Mouse (Mus musculus) cerebellum, adult 2 months (tissue): ENCODE results near the gene Prkce.

Experiments
- CTCF ChIP-seq: fragments of 200-500 bp; IDR thresholded peaks from 2 replicates; pipeline ENCODE4 v1.5.1; 2011; ENCODE audit warnings: low read depth, mild to moderate bottlenecking, control low read depth, low read length, moderate library complexity, borderline replicate concordance; ENCODE audit not compliant: insufficient read depth
- POLR2A ChIP-seq: fragments of 200-500 bp; IDR thresholded peaks from 2 replicates; pipeline ENCODE4 v1.6.1; 2011; ENCODE audit warnings: low read length, control low read depth, borderline replicate concordance; ENCODE audit not compliant: insufficient read depth

DNA sequence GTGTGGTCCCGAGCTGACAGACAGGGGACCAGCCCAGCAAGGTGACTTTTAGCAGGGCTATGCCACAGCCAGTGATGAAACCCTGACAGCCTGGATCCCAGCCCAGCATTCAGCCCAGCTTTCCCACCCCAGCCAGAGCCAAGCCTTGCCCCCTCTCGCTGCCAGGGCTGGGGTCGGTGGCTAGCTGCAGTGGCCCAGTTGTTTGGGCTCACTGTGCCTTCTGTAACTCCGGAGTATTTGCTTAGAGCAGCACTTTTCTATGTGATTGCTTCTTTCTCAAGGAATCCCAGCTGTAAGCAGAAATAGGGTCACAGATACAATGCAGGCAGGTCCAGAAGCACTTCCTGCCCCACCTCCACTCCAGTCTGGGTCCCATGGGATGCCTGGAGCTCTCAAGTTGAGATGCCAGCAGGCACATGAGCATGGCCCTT is 450.9 kb downstream of the Prkce start:
- no peak for TF ChIP-seq CTCF
- no peak for TF ChIP-seq POLR2A
